Mouse (Mus musculus) lung, postnatal 0 days (tissue): ENCODE measurements at regions not wholly inside any gene's neighbourhood (a gene's known extent, or its start where the extent isn't known, plus 50 kb on each side); places are given as distances from the start of the nearest gene placed in this dataset.

Source experiments
- ATAC-seq: fragments of 200-750 bp; cut with Nextera tagmentation; 2 replicates; pipeline ENCODE4 v1.8.0; 2017; ENCODE audit warnings: moderate library complexity
- DNase-seq: peaks from one replicate; pipeline ENCODE4 v3.0.0-alpha.2; 2016; ENCODE audit warnings: low spot score
- H3K27ac ChIP-seq: fragments of 300-500 bp; sonication (generic); 2 replicates; pipeline ENCODE4 v1.5.1; 2014; ENCODE audit warnings: antibody characterized with exemption, mild to moderate bottlenecking, low read length, mixed read lengths
- H3K27me3 ChIP-seq: fragments of 300-500 bp; sonication (generic); replicated peaks from 2 replicates; pipeline ENCODE4 v1.6.1; 2014; ENCODE audit warnings: low read length, mixed read lengths; ENCODE audit not compliant: insufficient read depth
- H3K36me3 ChIP-seq: fragments of 300-500 bp; sonication (generic); 2 replicates; pipeline ENCODE4 v1.6.1; 2014; ENCODE audit warnings: low read length, mixed read lengths; ENCODE audit not compliant: insufficient read depth
- H3K4me1 ChIP-seq: fragments of 300-500 bp; sonication (generic); 2 replicates; pipeline ENCODE4 v1.6.1; 2014; ENCODE audit warnings: antibody characterized with exemption, low read depth, low read length, mixed read lengths; ENCODE audit not compliant: insufficient read depth
- H3K4me2 ChIP-seq: fragments of 300-500 bp; sonication (generic); replicated peaks from 2 replicates; pipeline ENCODE4 v1.6.1; 2014; ENCODE audit warnings: low read depth, mild to moderate bottlenecking, low read length, moderate library complexity, mixed read lengths
- H3K4me3 ChIP-seq: fragments of 300-500 bp; sonication (generic); 2 replicates; pipeline ENCODE4 v1.5.1; 2014; ENCODE audit warnings: low read depth, low read length
- H3K9ac ChIP-seq: fragments of 300-500 bp; sonication (generic); replicated peaks from 2 replicates; pipeline ENCODE4 v1.6.1; 2014; ENCODE audit warnings: low read depth, mild to moderate bottlenecking
- H3K9me3 ChIP-seq: fragments of 300-500 bp; sonication (generic); 2 replicates; pipeline ENCODE4 v1.6.1; 2016; ENCODE audit warnings: low read length, mixed read lengths
- CTCF ChIP-seq: IDR thresholded peaks from 2 replicates; pipeline ENCODE4 v1.5.1; 2016; ENCODE audit warnings: antibody characterized with exemption, mild to moderate bottlenecking
- EP300 ChIP-seq: IDR thresholded peaks from 2 replicates; pipeline ENCODE4 v1.6.1; 2016; ENCODE audit warnings: antibody characterized with exemption, mild to moderate bottlenecking, control low read depth
- WGBS: fragments of 180-500 bp; shearing (Covaris S2); extraction: QIAGEN DNeasy Blood & Tissue Kit; methylation state at CpG from one replicate; pipeline ENCODE4 v1.1.7; 2014; 5-methylcytosine and 5-hydroxymethylcytosine counted together

DNA sequence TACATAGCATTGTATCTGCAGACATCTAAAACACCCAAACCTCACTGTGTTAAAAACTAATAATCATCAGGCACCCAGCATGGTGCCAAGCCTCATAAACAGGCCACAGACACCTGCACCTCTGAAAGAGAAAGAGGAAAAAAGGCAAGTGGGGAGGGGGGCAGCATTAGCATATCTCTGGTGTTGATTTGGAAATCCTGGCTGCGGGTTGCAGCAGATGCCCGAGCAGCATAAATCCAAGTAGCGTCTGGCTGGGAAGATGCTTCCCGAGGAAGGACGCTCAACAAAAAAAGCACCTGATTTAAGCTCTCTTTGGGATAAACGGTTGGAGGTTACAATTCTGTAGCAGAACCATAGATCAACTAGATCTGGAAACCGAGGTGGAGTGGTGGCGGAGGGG lies 74.3 kb upstream of the Sh3bp4 start:
- Histone ChIP-seq H3K27ac (no peak overlapping the region), H3K9me3 (no peaks in the 10 kb centered on the region), H3K4me3 (no peak overlapping the region), H3K9ac (no peak overlapping the region), H3K27me3 (no peaks in the 10 kb centered on the region), H3K36me3 (no peaks in the 10 kb centered on the region), H3K4me2 (no peak overlapping the region), H3K4me1 (no peaks in the 10 kb centered on the region)
- ATAC-seq (no peak), DNase-seq (no peak)
- WGBS: 54% methylated on average over 8 of the region's 8 CpGs
- TF ChIP-seq EP300: no peak
- no peak for TF ChIP-seq CTCF

DNA sequence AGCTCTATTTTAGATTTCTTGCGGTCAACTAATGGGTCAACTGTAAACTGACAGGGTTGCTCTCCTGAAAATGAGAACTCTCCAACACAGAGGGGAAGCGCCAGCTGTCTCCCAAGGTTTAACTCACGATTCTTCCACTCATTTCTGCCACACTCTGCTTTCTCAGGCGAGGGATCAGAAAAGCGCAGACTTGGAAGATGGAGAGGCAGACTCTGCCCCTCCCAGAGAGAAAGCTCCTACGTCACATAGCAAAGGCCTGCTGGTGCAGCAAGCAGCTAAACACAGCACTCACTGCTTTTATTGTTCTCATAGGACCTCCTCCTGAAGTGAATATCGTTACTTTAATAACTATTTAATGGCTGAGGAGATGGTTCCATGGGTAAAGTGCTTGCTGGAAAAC lies 73.6 kb upstream of the Sh3bp4 start:
- H3K9ac ChIP-seq: no peak overlapping the region
- no peak overlapping the region for H3K27ac ChIP-seq
- WGBS: 72% methylated on average over 7 of the region's 7 CpGs
- no peak for ATAC-seq
- no peak for DNase-seq
- no peak overlapping the region for H3K4me3 ChIP-seq
- no peaks in the 10 kb centered on the region for H3K4me1 ChIP-seq
- H3K27me3 ChIP-seq: no peaks in the 10 kb centered on the region
- TF ChIP-seq EP300: no peak
- TF ChIP-seq CTCF: no peak
- H3K36me3 ChIP-seq: no peaks in the 10 kb centered on the region
- H3K9me3 ChIP-seq: no peaks in the 10 kb centered on the region
- H3K4me2 ChIP-seq: no peak overlapping the region

DNA sequence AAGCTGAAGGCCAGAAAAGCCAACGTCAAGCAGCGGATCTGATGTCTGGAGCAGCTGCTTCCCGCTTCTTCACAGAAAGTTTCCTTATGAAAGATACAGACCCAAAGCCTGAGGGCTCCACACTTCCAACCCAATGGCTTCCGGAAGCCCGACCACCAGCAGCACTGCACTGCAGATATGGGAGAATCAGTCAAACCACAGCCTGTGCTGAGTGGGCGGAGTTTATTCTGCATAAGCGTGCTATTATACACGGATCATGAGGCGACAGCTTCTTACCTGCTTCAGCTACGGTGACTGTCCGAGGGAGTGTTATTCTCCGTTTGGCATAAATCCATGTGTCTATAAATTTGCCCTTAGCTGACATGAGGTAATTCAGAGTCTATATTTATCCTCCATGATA lies 72.4 kb upstream of the Sh3bp4 start:
- no peak for ATAC-seq
- no peak for DNase-seq
- Histone ChIP-seq H3K4me2 (no peak overlapping the region), H3K9ac (no peak overlapping the region), H3K36me3 (no peaks in the 10 kb centered on the region), H3K27me3 (no peaks in the 10 kb centered on the region), H3K4me3 (no peak overlapping the region), H3K4me1 (no peaks in the 10 kb centered on the region), H3K27ac (no peak overlapping the region), H3K9me3 (no peaks in the 10 kb centered on the region)
- 73% methylated on average over 12 of the region's 12 CpGs for WGBS
- TF ChIP-seq EP300 (no peak), CTCF (no peak)

DNA sequence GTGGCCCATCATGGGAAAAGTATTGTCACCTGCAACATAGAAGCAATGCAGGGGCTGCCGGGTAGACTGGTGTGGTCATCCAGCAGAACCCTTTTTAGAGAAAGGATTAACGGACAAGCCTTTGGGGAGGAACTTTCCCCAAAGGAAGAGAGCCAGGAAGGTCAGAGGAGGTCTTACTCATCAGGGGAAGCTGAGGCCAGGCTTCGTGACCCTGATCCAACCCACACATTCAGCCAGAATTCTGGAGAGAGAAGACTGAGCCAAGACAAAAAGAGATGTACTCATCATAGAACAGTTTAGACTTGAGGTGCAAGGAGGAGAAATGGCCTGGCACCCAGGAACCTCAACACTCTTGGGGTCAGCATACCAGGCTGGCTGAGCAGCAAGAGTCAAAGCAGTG lies 67.9 kb upstream of the Sh3bp4 start:
- TF ChIP-seq CTCF (no peak), EP300 (no peak)
- Histone ChIP-seq H3K4me2 (no peak overlapping the region), H3K4me1 (no peaks in the 10 kb centered on the region), H3K9ac (no peak overlapping the region), H3K9me3 (no peaks in the 10 kb centered on the region), H3K27me3 (no peaks in the 10 kb centered on the region), H3K27ac (no peak overlapping the region), H3K36me3 (no peaks in the 10 kb centered on the region), H3K4me3 (no peak overlapping the region)
- DNase-seq (no peak), ATAC-seq (no peak)
- 73% methylated on average over 3 of the region's 3 CpGs for WGBS

DNA sequence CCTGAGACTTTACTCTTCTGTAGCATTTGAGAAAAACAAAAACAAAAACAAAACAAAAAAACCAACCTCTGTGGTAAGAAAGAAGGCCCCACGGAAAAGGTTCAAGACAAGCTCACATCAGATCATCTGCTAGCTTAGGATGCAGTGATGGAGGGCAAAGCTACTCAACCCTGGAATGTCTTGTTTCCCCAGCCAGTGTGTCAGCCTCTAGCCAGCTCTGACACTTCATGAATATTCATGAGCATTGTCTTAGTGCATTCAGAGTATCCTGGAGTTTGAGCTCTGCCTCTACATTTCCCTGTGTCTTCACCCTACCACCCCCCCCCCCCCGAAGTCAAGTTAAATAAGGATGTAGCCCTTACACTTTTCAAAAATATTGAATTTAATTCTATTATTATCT lies 66.5 kb upstream of the Sh3bp4 start:
- no peaks in the 10 kb centered on the region for H3K9me3 ChIP-seq
- 88% methylated on average over 2 of the region's 2 CpGs for WGBS
- H3K36me3 ChIP-seq: no peaks in the 10 kb centered on the region
- TF ChIP-seq CTCF (no peak), EP300 (no peak)
- H3K4me2 ChIP-seq: no peak overlapping the region
- no peaks in the 10 kb centered on the region for H3K27me3 ChIP-seq
- no peak overlapping the region for H3K4me3 ChIP-seq
- no peak overlapping the region for H3K9ac ChIP-seq
- no peaks in the 10 kb centered on the region for H3K4me1 ChIP-seq
- ATAC-seq (no peak), DNase-seq (no peak)
- no peak overlapping the region for H3K27ac ChIP-seq

DNA sequence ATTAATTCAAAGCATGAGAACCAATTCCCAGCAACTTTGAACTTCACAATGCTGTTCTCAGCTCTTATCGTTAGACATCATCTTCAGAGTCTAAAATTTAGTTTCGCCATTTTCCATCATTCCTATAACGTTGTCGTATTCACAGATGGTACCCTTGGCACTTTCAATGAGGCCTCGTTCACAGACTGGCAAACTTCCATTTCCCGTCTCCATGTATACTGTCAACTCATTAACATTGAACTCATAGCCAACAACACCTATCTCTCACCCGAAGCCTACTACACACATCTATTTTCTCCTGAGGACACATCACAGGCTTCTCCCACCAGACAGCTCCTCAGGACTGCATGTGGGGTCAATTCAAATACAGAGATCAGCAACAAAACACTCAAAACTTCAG lies 62.7 kb upstream of the Sh3bp4 start:
- no peak overlapping the region for H3K27ac ChIP-seq
- H3K36me3 ChIP-seq: no peaks in the 10 kb centered on the region
- WGBS: 80% methylated on average over 7 of the region's 7 CpGs
- TF ChIP-seq EP300: no peak
- TF ChIP-seq CTCF: no peak
- DNase-seq (no peak), ATAC-seq (no peak)
- no peak overlapping the region for H3K4me3 ChIP-seq
- H3K4me2 ChIP-seq: no peak overlapping the region
- no peak overlapping the region for H3K9ac ChIP-seq
- H3K4me1 ChIP-seq: no peaks in the 10 kb centered on the region
- H3K27me3 ChIP-seq: no peaks in the 10 kb centered on the region
- no peaks in the 10 kb centered on the region for H3K9me3 ChIP-seq

DNA sequence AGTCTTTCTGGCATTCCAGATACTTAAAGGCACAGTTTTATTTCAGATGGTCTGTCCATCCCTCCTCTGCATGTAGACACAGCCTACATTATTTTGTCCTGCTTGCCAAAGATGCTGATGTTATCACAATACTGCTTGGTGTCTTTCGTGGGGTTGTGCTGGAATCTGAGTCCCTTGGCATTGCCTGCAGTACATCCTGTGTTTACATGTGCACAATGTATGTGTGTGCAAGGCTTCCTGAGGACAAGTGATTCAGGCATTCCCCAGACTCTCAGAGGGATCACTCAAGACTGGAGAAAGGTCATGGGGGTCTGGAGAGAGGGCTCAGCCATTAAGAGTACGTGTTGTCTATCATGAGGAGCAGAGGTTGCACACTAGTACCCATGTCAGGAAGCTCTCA lies 60.0 kb upstream of the Sh3bp4 start:
- Histone ChIP-seq H3K27ac (no peak overlapping the region), H3K4me3 (no peak overlapping the region), H3K4me1 (no peaks in the 10 kb centered on the region), H3K9me3 (no peaks in the 10 kb centered on the region), H3K36me3 (no peaks in the 10 kb centered on the region), H3K27me3 (no peaks in the 10 kb centered on the region), H3K4me2 (no peak overlapping the region), H3K9ac (no peak overlapping the region)
- peak; percentile 57 for DNase-seq
- peak; percentile 89 for ATAC-seq
- 48% methylated on average over 2 of the region's 2 CpGs for WGBS
- TF ChIP-seq EP300 (peak; percentile 90), CTCF (no peak; the same call in 1 of the 2 replicates)
